Mouse (Mus musculus) cerebellum, adult 11 months (tissue): ENCODE measurements around the gene Gm13090.
A peak's percentile ranks its signal among the peaks of the same experiment; 100 is the strongest.

Experiments used
- DNase-seq: peaks from one replicate; pipeline ENCODE4 v3.0.0; 2022

Gene Gm13090

DNA sequence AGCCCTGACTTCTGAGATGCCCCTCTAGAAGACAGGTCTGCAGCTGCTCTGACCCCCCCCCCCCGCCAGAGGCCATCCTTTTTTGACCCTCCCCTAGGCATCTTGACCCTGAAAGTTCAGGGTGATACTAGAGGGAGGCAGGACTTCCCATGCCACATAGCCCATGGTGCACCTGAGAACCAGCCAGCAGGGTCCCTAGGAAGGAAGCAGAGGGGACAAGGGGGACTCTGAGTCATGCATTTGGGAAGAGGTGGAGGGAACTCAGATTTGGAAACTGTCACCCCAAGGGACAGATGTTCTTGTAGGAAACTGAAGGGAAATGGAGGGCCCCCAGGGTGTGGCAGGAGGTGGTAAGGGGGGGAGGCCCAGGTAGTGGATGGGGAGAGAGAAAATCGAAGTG lies 49.2 kb downstream of the Gm13090 start:
- no peak for DNase-seq

DNA sequence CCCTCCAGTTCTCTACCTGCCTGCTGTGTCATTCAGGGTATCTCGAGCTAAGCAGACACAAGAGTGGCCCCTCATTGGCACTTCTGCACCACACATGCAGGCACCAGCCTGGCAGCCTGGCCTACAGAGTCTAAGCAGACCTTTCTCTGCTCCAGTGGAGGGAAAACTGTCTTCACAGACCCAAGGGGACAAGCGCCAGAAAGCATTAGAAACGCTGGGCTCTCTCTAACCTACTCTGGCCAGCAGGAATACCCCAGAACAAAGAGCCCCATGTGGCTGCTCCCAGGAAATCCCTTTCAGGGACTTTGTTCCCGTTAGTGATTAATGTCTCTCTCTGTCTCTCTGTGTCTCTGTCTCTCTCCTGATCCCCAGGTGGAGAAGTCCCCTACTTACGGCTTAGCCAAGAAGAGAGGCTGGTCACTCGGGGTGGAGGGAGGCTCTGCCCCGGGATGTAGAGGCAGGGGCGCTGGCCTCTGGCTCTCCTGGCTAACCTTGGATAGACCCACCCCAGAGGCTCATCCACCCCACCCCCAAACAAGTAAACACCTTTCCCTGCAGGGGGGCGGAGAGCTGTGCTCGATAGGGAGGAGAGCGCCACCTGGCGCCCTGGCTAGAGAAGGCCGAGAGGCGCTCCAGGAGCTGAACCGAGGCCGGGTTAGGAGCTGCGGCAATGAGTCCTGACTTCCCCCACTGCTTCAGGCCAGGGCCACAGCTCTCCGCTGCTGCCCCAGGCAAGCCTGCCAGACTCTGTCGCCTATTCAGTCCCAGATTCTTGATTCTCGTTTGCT lies 49.9 kb downstream of the Gm13090 start:
- DNase-seq = peak; percentile 92

DNA sequence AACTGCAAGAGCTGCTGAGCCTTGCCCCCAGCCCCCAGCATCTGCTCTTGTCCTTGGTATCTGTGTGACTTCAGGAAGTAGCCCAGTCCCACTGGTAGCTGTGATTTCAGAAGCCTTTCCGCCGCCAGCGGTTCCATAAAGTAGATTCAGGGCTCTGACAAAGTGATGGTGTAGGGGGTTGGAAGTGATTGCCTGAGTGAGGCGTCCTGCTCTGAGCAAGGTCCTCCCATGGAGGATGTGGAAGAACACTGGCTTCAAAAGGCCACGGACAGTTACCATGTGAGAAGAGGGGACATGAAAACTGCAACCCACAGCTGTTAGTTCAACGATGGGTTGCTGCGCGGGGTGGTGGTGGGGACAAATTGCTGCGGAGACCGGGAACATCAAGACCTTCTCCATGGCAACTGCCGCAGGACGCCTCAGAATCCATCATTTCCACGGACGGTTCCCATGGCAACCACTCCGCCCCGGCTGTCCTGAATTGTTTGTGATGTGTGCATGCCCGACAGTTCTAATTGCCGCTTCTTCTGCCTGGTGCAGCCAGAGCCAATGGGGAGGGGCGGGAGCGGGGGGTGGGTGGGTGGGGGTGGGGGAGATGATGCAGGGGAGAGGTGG lies 51.1 kb downstream of the Gm13090 start:
- DNase-seq = peak; percentile 71
